Mouse (Mus musculus) cerebellum, adult 2 months (tissue): ENCODE data around the gene Tdrd1.

Experiments
- CTCF ChIP-seq: fragments of 200-500 bp; IDR thresholded peaks from 2 replicates; pipeline ENCODE4 v1.5.1; 2011; ENCODE audit warnings: low read depth, mild to moderate bottlenecking, control low read depth, low read length, moderate library complexity, borderline replicate concordance; ENCODE audit not compliant: insufficient read depth
- POLR2A ChIP-seq: fragments of 200-500 bp; IDR thresholded peaks from 2 replicates; pipeline ENCODE4 v1.6.1; 2011; ENCODE audit warnings: low read length, control low read depth, borderline replicate concordance; ENCODE audit not compliant: insufficient read depth

GRCm38 (mm10) chr19:56904095-56904494 is 78.1 kb downstream of the Tdrd1 start:
- TF ChIP-seq CTCF (no peak), POLR2A (no peak)
